Mouse (Mus musculus) stomach, postnatal 0 days (tissue): ENCODE results near the gene Tsn.

Experiments
- CTCF ChIP-seq: IDR thresholded peaks from 2 replicates; pipeline ENCODE4 v1.5.1; 2016; ENCODE audit warnings: antibody characterized with exemption, low read depth, mild to moderate bottlenecking, moderate library complexity
- EP300 ChIP-seq: optimal IDR thresholded peaks from 2 replicates; pipeline ENCODE3; 2016; ENCODE audit warnings: antibody characterized with exemption

DNA sequence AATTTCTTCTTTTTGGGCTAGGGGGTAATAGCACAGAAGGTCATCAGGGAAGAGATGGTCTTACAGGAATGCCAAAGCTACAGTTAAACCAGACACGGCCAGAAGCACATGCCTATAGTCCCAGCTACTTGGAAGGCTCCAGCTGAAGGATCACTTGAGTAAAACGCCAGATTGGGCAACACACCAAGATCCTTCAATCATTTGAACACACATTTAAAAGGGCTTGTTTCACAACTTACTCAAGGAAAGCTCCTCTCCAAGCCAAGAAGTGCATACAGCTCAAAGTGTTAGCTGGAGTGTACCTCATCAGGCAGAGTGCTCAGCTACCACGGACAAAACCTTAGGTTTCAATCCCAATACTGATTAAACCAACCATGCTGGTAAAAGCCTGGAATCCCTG is 14.9 kb downstream of the Tsn start:
- TF ChIP-seq CTCF: no peak
- no peak for TF ChIP-seq EP300
